Comparison of ENCODE assay signal across 23 mouse cellular contexts in genomic region chr1:132141753-132142152, GRCm38 (mm10). TPM values are rescaled to one million over a fixed set of nuclear protein-coding genes. Genes with fewer than 3 reads are reported as not detected.
"Had no signal": no experiment of that assay in that cellular context is flagged by ENCODE, and none has a peak within 500 bp of the region (broad histone marks: within the 10 kb centered on the region; RNA-seq: fewer than 3 reads in every experiment).

No protein-coding gene starts in this region.

- H3K4me3 ChIP-seq: left cerebral cortex, adult 2 months; limb, embryonic 12.5 days; limb, embryonic 15.5 days; midbrain, embryonic 12.5 days; midbrain, embryonic 15.5 days; neural tube, embryonic 12.5 days; neural tube, embryonic 15.5 days had no signal

- H3K9ac ChIP-seq: limb, embryonic 12.5 days; limb, embryonic 15.5 days; lung, embryonic 14.5 days; midbrain, embryonic 12.5 days; midbrain, embryonic 15.5 days; neural tube, embryonic 12.5 days; neural tube, embryonic 15.5 days had no signal

- H3K36me3 ChIP-seq: limb, embryonic 12.5 days; limb, embryonic 15.5 days; midbrain, embryonic 12.5 days; midbrain, embryonic 15.5 days; neural tube, embryonic 12.5 days; neural tube, embryonic 15.5 days had no signal

- H3K4me2 ChIP-seq: limb, embryonic 12.5 days; limb, embryonic 15.5 days; lung, embryonic 14.5 days; midbrain, embryonic 12.5 days; midbrain, embryonic 15.5 days; neural tube, embryonic 12.5 days; neural tube, embryonic 15.5 days had no signal

- ATAC-seq: intestine, embryonic 16.5 days; lung, postnatal 0 days; midbrain, embryonic 15.5 days had no signal

- H3K9me3 ChIP-seq: limb, embryonic 12.5 days; limb, embryonic 15.5 days; midbrain, embryonic 12.5 days; midbrain, embryonic 15.5 days; neural tube, embryonic 12.5 days; neural tube, embryonic 15.5 days had no signal

- H3K27ac ChIP-seq: left cerebral cortex, adult 2 months; limb, embryonic 12.5 days; limb, embryonic 15.5 days; midbrain, embryonic 12.5 days; midbrain, embryonic 15.5 days; neural tube, embryonic 12.5 days; neural tube, embryonic 15.5 days; stomach, postnatal 0 days had no signal

- DNase-seq: kidney, adult 18-20 months; kidney, postnatal 14 days; kidney, postnatal 4 days; layer of hippocampus, adult 9-11 months; lung, embryonic 14.5 days; right cerebral cortex, adult 18-20 months; right cerebral cortex, postnatal 14 days; right cerebral cortex, postnatal 4 days; thymus, adult 2 months; thymus, postnatal 14 days; thymus, postnatal 4 days had no signal

RNA-seq across cellular contexts. Expression of gene Cdk18, which starts 2.3 kb away (rescaled TPM):
- total RNA-seq: megakaryocyte, adult 5-6 weeks had no signal

RNA-seq across cellular contexts. Expression of gene Lemd1, which starts 49.5 kb away (rescaled TPM):
- total RNA-seq: megakaryocyte, adult 5-6 weeks had no signal
- polyA plus RNA-seq: intestine, embryonic 16.5 days; lung, postnatal 0 days; macrophage; thymus, adult 2 months had no signal

RNA-seq across cellular contexts. Expression of gene AC124108.1, which starts 49.5 kb away (rescaled TPM):
- total RNA-seq: megakaryocyte, adult 5-6 weeks had no signal
- polyA plus RNA-seq: lung, postnatal 0 days; macrophage; thymus, adult 2 months had no signal
